Mouse (Mus musculus): ENCODE measurements at regions not wholly inside any gene's neighbourhood (a gene's known extent, or its start where the extent isn't known, plus 50 kb on each side); places are given as distances from the start of the nearest gene placed in this dataset.

GRCm38 (mm10) chr17:45819143-45819542 lies 85.5 kb upstream of the 1600014C23Rik start:
- DNase-seq, result no peak

- DNase-seq, result no peak
These were observed 82.9 kb upstream of the 1600014C23Rik start for GRCm38 (mm10) chr17:45816566-45816965.

DNA sequence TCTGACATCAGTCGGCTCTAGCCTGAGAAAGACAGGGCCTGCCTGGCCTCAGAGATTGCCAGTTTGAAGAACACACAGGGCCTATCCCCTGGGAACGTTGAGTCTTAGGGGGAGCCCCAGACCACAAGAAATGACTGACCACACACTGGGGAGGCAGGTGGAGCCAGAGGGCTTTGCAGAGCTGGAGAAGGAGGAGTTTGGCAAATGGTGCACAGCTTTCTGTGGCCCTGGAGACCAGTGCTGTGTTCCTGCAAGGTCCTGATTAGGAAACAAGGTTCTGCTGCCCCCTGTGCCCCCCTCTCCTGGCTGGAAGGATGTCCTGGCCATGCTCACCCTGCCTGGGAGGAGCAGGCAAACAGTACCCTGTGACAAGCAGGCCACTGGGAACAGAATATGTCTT lies 82.2 kb upstream of the 1600014C23Rik start:
- no peak for DNase-seq

- no peak for DNase-seq
These were observed 81.7 kb upstream of the 1600014C23Rik start for GRCm38 (mm10) chr17:45815341-45815740.

DNA sequence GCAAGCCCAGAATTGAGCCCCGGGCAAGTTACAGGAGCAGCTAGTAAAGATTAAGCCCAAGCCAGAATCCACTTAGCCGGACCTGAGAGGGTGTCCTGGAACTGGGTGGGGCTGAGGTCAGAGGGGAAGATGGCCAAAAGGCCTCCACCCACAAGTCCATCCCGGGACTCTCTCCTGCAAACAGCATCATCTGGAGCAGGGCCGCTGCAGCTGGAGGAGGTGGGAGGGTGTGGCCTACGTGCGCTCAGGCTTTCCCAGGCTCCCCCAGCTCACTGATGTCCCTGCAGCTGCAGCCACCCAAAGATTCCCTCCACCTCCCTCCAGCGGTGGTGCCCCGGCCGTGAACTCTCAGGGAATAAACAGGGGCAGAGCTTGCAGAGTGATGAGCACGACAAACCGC lies 80.9 kb upstream of the 1600014C23Rik start:
- DNase-seq, result no peak

DNA sequence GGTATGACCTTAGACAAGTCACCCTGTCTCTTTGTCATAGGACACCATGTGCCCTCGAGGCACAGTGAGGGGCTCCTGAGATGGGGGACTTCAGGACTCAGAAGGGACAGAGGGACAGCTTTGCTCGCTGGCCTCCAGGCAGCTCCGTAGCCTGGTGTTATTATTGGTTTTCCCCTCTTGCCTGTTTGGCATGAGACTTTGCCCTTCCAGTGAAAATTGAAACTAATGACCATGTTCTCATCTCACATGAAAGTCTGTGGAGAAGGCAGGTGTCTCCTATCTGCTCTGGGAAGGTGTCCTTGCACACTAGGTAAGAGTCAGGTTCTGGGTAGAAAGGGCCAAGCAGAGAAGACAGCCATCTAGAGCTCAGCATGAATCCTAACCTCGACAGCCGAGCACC lies 80.3 kb upstream of the 1600014C23Rik start:
- DNase-seq, result no peak

DNA sequence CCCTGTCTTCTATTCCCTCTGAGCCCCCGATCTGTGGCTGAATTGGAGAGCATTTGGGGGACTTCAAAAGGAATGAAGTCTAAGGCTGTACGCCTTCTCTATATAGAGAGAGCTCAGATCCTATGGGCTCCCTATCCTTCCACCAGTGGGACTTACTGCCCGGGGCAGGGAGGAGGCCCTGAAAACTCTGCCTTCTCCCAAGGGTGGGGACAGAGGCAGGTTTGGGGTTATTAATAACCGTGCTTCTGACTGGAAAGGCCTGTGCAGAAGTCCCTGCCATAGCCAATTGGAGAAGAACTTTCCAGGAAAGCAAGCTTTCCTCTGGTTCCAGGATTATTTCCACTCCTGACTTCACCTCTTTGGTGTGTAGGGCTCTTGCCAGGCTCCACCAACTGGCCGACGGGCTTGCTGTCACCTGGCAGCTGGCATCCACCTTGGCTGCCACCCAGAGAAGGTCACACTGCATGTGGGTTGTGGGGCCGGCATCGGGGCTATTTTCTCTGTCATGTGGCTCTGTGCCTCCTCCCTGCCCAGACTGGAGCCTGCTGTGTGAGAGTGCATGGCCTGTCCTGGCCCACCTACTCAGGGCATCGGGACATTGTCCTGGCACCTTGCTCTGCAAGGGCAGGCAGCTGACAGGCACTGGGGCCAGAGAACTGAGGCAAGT lies 78.8 kb upstream of the 1600014C23Rik start:
- DNase-seq, result peak; percentile 77

- no peak for DNase-seq
These were observed 78.1 kb upstream of the 1600014C23Rik start for GRCm38 (mm10) chr17:45811632-45812221.

GRCm38 (mm10) chr17:45809728-45810127 lies 76.1 kb upstream of the 1600014C23Rik start:
- DNase-seq, result no peak

DNA sequence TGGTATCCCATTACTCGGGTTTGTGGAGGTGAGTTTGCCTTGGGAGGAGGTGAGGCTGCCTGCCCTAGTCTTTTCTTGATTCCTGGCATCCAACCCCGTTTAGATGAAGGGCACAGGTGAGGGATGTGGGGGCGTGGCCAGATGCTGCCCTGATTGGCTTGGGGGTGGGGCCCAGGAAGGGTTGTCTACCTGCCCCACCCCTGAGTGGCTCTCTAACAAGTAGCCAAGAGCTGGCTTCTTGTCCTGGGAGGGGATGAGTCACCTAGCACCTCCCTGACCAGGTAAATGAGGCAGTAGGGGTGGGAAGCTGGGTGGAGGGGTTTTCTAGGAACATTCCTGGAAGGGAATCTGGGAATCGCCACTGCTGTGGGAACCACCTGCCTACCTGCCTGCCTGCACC lies 74.7 kb upstream of the 1600014C23Rik start:
- DNase-seq, result no peak

GRCm38 (mm10) chr17:45807452-45807851 lies 73.8 kb upstream of the 1600014C23Rik start:
- DNase-seq, result no peak

- no peak for DNase-seq
These were observed 73.2 kb upstream of the 1600014C23Rik start for GRCm38 (mm10) chr17:45806831-45807230.

GRCm38 (mm10) chr17:45806430-45806829 lies 72.8 kb upstream of the 1600014C23Rik start:
- no peak for DNase-seq

- no peak for DNase-seq
These were observed 71.9 kb upstream of the 1600014C23Rik start for GRCm38 (mm10) chr17:45805471-45806082.

GRCm38 (mm10) chr17:45803331-45803730 lies 69.7 kb upstream of the 1600014C23Rik start:
- DNase-seq, result no peak

- DNase-seq, result no peak
These were observed 68.8 kb upstream of the 1600014C23Rik start for GRCm38 (mm10) chr17:45802439-45802838.

DNA sequence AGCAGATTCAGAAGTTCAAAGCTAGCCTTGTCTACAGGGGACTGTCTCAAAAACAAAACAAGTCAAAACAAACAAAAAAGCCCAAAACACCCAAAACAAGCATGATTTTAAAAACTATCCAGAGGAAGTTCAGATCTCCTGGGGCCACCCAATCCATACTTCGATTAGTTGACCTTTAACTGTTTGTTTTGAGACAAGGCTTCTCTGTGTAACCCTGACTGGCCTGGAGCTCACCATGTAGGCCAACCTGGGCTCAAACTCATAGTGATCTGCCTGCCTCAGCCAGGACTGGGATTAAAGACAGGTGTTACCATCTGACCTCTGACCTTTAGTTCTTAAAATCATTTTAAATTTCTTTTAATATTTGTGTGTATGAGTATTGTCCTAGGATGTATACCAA lies 66.1 kb upstream of the 1600014C23Rik start:
- DNase-seq, result no peak

DNA sequence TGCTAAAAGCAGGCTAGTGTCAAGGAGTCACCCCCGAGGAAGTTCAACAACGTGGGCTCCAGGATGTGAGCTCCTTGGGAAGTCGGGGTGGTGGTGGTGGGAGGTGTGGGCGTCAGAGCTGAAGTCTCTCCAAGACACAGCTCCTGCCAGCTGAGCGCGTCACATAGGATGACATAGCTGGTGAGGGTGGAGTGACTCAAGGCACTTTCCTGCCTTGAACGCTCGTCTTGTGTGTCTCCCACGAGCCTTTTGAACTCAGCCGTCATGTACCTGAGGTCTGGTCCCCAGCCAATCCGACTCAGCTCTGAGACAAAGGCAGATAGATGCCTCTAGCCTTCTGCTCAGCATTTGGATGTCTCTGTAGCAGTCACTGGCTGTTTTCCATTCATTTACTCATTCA lies 65.4 kb upstream of the 1600014C23Rik start:
- DNase-seq, result no peak

DNA sequence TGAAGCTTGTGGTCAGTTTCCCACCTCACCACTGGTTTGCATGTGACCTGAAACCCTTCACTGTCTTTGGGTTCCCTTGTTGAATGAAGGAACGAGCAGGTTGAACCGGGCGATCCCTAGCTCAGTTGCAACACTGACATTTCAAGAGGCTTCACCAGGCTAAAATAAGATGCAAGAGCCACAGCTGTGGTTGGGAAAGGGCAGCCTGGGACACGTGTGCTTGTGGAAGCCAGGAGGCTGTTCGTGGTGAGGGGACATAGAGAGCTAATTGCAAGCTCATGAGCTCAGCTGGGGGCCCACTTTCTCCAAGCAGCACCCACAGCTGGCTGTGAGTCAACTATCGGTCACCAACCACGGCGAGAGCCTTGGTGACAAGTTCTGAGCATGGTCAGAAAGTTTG lies 64.8 kb upstream of the 1600014C23Rik start:
- DNase-seq, result no peak

DNA sequence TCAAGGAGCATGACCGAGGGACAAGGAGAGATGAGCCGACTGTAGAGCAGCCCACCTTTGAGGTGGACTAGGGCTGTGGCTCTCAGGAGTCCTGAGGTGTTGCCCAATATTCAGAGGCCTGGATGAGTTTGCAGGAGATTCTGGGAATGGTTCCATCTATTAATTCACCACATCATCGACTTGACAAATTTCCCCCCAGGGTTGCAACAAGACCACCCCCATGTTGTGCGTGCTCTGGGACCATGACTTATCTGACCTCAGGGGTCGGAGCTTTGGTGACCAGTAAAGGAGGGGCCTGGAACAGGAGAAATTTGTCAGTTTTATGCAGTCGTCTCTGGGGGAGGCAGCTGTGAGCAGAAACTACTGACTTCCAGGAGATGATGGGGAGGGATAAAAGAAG lies 63.5 kb upstream of the 1600014C23Rik start:
- DNase-seq, result no peak

- no peak for DNase-seq
These were observed 61.3 kb upstream of the 1600014C23Rik start for GRCm38 (mm10) chr17:45794926-45795325.

DNA sequence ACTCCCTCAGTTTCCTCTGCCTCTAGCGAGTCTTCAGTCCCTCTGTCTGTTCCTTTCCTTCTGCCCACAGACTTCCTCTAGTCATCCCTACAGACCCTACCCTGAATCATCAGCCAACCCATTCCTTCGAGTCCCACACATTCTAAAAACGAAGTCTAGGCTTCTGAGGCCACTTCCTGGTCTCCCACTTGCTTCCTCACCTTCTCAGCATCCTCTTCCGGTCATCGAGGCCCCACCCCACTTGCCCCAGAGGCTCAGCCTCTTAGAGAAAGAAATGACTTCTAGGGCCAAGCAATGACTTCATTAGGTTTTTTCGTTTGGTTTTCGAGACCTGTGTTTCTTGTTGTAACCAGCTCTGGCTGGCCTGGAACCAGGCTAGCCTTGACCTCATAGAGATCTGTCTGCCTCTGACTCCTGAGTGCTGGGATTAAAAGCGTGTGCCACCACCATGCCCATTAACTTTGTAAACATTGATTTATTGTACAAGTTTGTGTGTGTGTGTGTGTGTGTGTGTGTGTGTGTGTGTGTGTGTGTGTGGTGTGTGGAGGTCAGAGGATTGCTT lies 57.4 kb upstream of the 1600014C23Rik start:
- no peak for DNase-seq

- DNase-seq, result no peak
These were observed 56.1 kb upstream of the 1600014C23Rik start for GRCm38 (mm10) chr17:45789777-45790176.

- no peak for DNase-seq
These were observed 51.3 kb upstream of the 1600014C23Rik start for GRCm38 (mm10) chr17:45784905-45785304.
